Mouse (Mus musculus): Measurements from ENCODE around the gene Gm29609. TPM values are rescaled to one million over a fixed set of nuclear protein-coding genes. Genes with fewer than 3 reads are reported as not detected.
"Not testable (repeated sequence)": the region's sequence is repeated elsewhere in the genome, so short reads cannot be mapped to it uniquely, and the experiment has no call there.

The Gm29609 gene
- total and polyA plus RNA-seq, 3 experiments: 0.55 to 2.4 (median 0.81) TPM

GRCm38 (mm10) chr5:31219911-31220447 is 40.3 kb upstream of the Gm29609 start:
- Histone ChIP-seq H3K27me3 (ENCODE audit: control insufficient read depth, insufficient read depth, low read length) (no peaks in the 10 kb centered on the region), H3K79me2 (replicated peaks; ENCODE audit: control insufficient read depth, insufficient read depth, low read length) (peaks cover 4% of the 10 kb centered on the region), H3K9ac (ENCODE audit: low read depth, low read length) (peak overlapping the region; percentile 94), H3K4me3 (peak overlapping the region; percentile 98), H3K27ac (peak overlapping the region; percentile 92), H3K36me3 (ENCODE audit: control insufficient read depth, insufficient read depth, low read length) (peaks cover 7% of the 10 kb centered on the region), H3K4me1 (ENCODE audit: control insufficient read depth, insufficient read depth, low read length) (peaks cover 6% of the 10 kb centered on the region)
- TF ChIP-seq EP300 (IDR thresholded peaks at IDR 0.05; ENCODE audit: insufficient read depth, low read depth, low read length) (no peak), CTCF (IDR thresholded peaks at IDR 0.05) (peak; percentile 47)
- under 1% methylated on average over 40 of the region's 40 CpGs for WGBS
- no peak for DNase-seq
- intact Hi-C loops (cut with DNase I): loop anchor here (1.0 to 5.0 kb wide), 5 partner anchors 17 to 107 kb away; partner anchors contain the start of genes Ift172, Mpv17, Nrbp1 and Zfp513

GRCm38 (mm10) chr5:31219474-31219873 is 39.8 kb upstream of the Gm29609 start:
- H3K9ac ChIP-seq (ENCODE audit: low read depth, low read length): peak overlapping the region; percentile 94
- intact Hi-C loops (cut with DNase I): no loop called here
- TF ChIP-seq POLR2A (IDR thresholded peaks at IDR 0.05; ENCODE audit: insufficient read depth, low read depth, low read length) (no peak), CTCF (IDR thresholded peaks at IDR 0.05) (no peak)

GRCm38 (mm10) chr5:31219070-31219469 is 39.4 kb upstream of the Gm29609 start:
- WGBS: 0% methylated on average over 2 of the region's 2 CpGs
- no peak overlapping the region for H3K9ac ChIP-seq (ENCODE audit: low read depth, low read length)

More at GRCm38 (mm10) chr5:31219474-31219873, 39.8 kb upstream of the Gm29609 start:
- peaks cover 5% of the 10 kb centered on the region for H3K79me2 ChIP-seq (replicated peaks; ENCODE audit: control insufficient read depth, insufficient read depth, low read length)
- peaks cover 6% of the 10 kb centered on the region for H3K4me1 ChIP-seq (ENCODE audit: control insufficient read depth, insufficient read depth, low read length)
- no peak for DNase-seq
- under 1% methylated on average over 11 of the region's 11 CpGs for WGBS
- H3K36me3 ChIP-seq (ENCODE audit: control insufficient read depth, insufficient read depth, low read length): peaks cover 7% of the 10 kb centered on the region
- no peaks in the 10 kb centered on the region for H3K27me3 ChIP-seq (ENCODE audit: control insufficient read depth, insufficient read depth, low read length)
- peak overlapping the region; percentile 98 for H3K4me3 ChIP-seq
- peak overlapping the region; percentile 92 for H3K27ac ChIP-seq

GRCm38 (mm10) chr5:31218294-31218693 is 38.6 kb upstream of the Gm29609 start:
- DNase-seq: no peak
- intact Hi-C loops (cut with DNase I): no loop called here
- Histone ChIP-seq H3K79me2 (replicated peaks; ENCODE audit: control insufficient read depth, insufficient read depth, low read length) (peaks cover 5% of the 10 kb centered on the region), H3K4me1 (ENCODE audit: control insufficient read depth, insufficient read depth, low read length) (peaks cover 6% of the 10 kb centered on the region), H3K36me3 (ENCODE audit: control insufficient read depth, insufficient read depth, low read length) (peaks cover 7% of the 10 kb centered on the region), H3K27me3 (ENCODE audit: control insufficient read depth, insufficient read depth, low read length) (no peaks in the 10 kb centered on the region), H3K9ac (ENCODE audit: low read depth, low read length) (no peak overlapping the region), H3K4me3 (no peak overlapping the region), H3K27ac (no peak overlapping the region)
- TF ChIP-seq EP300 (IDR thresholded peaks at IDR 0.05; ENCODE audit: insufficient read depth, low read depth, low read length) (no peak), POLR2A (IDR thresholded peaks at IDR 0.05; ENCODE audit: insufficient read depth, low read depth, low read length) (no peak), CTCF (IDR thresholded peaks at IDR 0.05) (no peak)
- 44% methylated on average over 7 of the region's 7 CpGs for WGBS

More at GRCm38 (mm10) chr5:31219070-31219469, 39.4 kb upstream of the Gm29609 start:
- H3K4me3 ChIP-seq: peak overlapping the region; percentile 98
- peaks cover 7% of the 10 kb centered on the region for H3K36me3 ChIP-seq (ENCODE audit: control insufficient read depth, insufficient read depth, low read length)
- H3K27ac ChIP-seq: no peak overlapping the region
- H3K4me1 ChIP-seq (ENCODE audit: control insufficient read depth, insufficient read depth, low read length): peaks cover 6% of the 10 kb centered on the region
- DNase-seq: no peak
- H3K27me3 ChIP-seq (ENCODE audit: control insufficient read depth, insufficient read depth, low read length): no peaks in the 10 kb centered on the region
- TF ChIP-seq POLR2A (IDR thresholded peaks at IDR 0.05; ENCODE audit: insufficient read depth, low read depth, low read length): no peak
- TF ChIP-seq CTCF (IDR thresholded peaks at IDR 0.05): peak; percentile 65
- peaks cover 5% of the 10 kb centered on the region for H3K79me2 ChIP-seq (replicated peaks; ENCODE audit: control insufficient read depth, insufficient read depth, low read length)
- intact Hi-C loops (cut with DNase I): no loop called here

GRCm38 (mm10) chr5:31216554-31216953 is 36.8 kb upstream of the Gm29609 start:
- H3K27me3 ChIP-seq (ENCODE audit: control insufficient read depth, insufficient read depth, low read length); H3K4me3 ChIP-seq; intact Hi-C loops (cut with DNase I); H3K79me2 ChIP-seq (replicated peaks; ENCODE audit: control insufficient read depth, insufficient read depth, low read length); H3K4me1 ChIP-seq (ENCODE audit: control insufficient read depth, insufficient read depth, low read length); H3K9ac ChIP-seq (ENCODE audit: low read depth, low read length); DNase-seq; H3K27ac ChIP-seq; H3K36me3 ChIP-seq (ENCODE audit: control insufficient read depth, insufficient read depth, low read length): not testable (repeated sequence)
- WGBS: 83% methylated on average over 6 of the region's 6 CpGs

- Histone ChIP-seq H3K4me1 (ENCODE audit: control insufficient read depth, insufficient read depth, low read length) (peaks cover 1% of the 10 kb centered on the region; the same call in 1 of the 2 replicates), H3K36me3 (ENCODE audit: control insufficient read depth, insufficient read depth, low read length) (no peaks in the 10 kb centered on the region), H3K27ac (no peak overlapping the region), H3K9ac (ENCODE audit: low read depth, low read length) (no peak overlapping the region), H3K4me3 (no peak overlapping the region), H3K27me3 (ENCODE audit: control insufficient read depth, insufficient read depth, low read length) (no peaks in the 10 kb centered on the region), H3K79me2 (replicated peaks; ENCODE audit: control insufficient read depth, insufficient read depth, low read length) (no peaks in the 10 kb centered on the region; the same call in 1 of the 2 replicates)
- DNase-seq: no peak
- WGBS: 90% methylated on average over 6 of the region's 6 CpGs
- TF ChIP-seq POLR2A (IDR thresholded peaks at IDR 0.05; ENCODE audit: insufficient read depth, low read depth, low read length) (no peak), EP300 (IDR thresholded peaks at IDR 0.05; ENCODE audit: insufficient read depth, low read depth, low read length) (no peak)
- intact Hi-C loops (cut with DNase I): loop anchor here (10.0 kb wide), 1 partner anchor 250 kb away; the partner anchor contains the start of gene Zfp512
Observed at GRCm38 (mm10) chr5:31204421-31204820, 24.7 kb upstream of the Gm29609 start.

Data from heart, adult 2 months (tissue).